Mouse (Mus musculus): ENCODE measurements around the gene Gm20425. TPM values are rescaled to one million over a fixed set of nuclear protein-coding genes. Genes with fewer than 3 reads are reported as not detected.

The Gm20425 gene
- polyA plus RNA-seq, 2 experiments: 0.16 to 1.7 TPM

- peaks cover 0 to 3% of the 10 kb centered on the region in 2 experiments; a peak in 2 of 4 replicates for H3K4me1 ChIP-seq (replicated peaks; ENCODE audit: control insufficient read depth in 2 of 2, insufficient read depth in 2 of 2, low read length in 1 of 2)
- H3K4me2 ChIP-seq (ENCODE audit: low read depth): no peak overlapping the region
- 72% methylated on average over 28 of the region's 28 CpGs for WGBS (ENCODE audit: insufficient replicate concordance)
- H3K9ac ChIP-seq (replicated peaks): no peak overlapping the region
- TF ChIP-seq EP300 (IDR thresholded peaks at IDR 0.05; ENCODE audit: low read depth): no peak
- no peak for TF ChIP-seq CTCF (IDR thresholded peaks at IDR 0.05; ENCODE audit: low read depth)
- no peaks in the 10 kb centered on the region; the same call in 1 of the 2 replicates for H3K36me3 ChIP-seq (replicated peaks; ENCODE audit: control insufficient read depth, insufficient read depth, low read depth)
- H3K9me3 ChIP-seq (ENCODE audit: control insufficient read depth, low read length): no peaks in the 10 kb centered on the region
- no peak overlapping the region for H3K4me3 ChIP-seq (ENCODE audit: insufficient read depth in 1 of 2, low read depth in 2 of 2, low read length in 2 of 2)
- no peaks in the 10 kb centered on the region for H3K27me3 ChIP-seq (ENCODE audit: control insufficient read depth, insufficient read depth, low read length)
- DNase-seq (ENCODE audit: low read depth in 3 of 3, low spot score in 3 of 3) (no peak), ATAC-seq (ENCODE audit: insufficient read depth) (no peak)
- no peak overlapping the region for H3K27ac ChIP-seq
Observed at GRCm38 (mm10) chr9:103212654-103213420, 17.3 kb downstream of the Gm20425 start.

GRCm38 (mm10) chr9:103208802-103209423 is 21.2 kb downstream of the Gm20425 start:
- no peak for ATAC-seq (ENCODE audit: insufficient read depth)
- no peaks in the 10 kb centered on the region for H3K36me3 ChIP-seq (replicated peaks; ENCODE audit: control insufficient read depth, insufficient read depth, low read depth)
- H3K27me3 ChIP-seq (ENCODE audit: control insufficient read depth, insufficient read depth, low read length): no peaks in the 10 kb centered on the region
- DNase-seq (ENCODE audit: low read depth in 3 of 3, low spot score in 3 of 3): no peak
- peaks cover 6 to 13% of the 10 kb centered on the region in 2 experiments; a peak in 3 of 4 replicates for H3K4me1 ChIP-seq (replicated peaks; ENCODE audit: control insufficient read depth in 2 of 2, insufficient read depth in 2 of 2, low read length in 1 of 2)
- no peak overlapping the region for H3K4me2 ChIP-seq (ENCODE audit: low read depth)
- no peak overlapping the region for H3K9ac ChIP-seq (replicated peaks)
- no peak overlapping the region for H3K4me3 ChIP-seq (ENCODE audit: insufficient read depth in 1 of 2, low read depth in 2 of 2, low read length in 2 of 2)
- WGBS (ENCODE audit: insufficient replicate concordance): 53% methylated on average over 6 of the region's 6 CpGs
- H3K27ac ChIP-seq: no peak overlapping the region
- H3K9me3 ChIP-seq (ENCODE audit: control insufficient read depth, low read length): no peaks in the 10 kb centered on the region
- TF ChIP-seq EP300 (IDR thresholded peaks at IDR 0.05; ENCODE audit: low read depth) (no peak), CTCF (IDR thresholded peaks at IDR 0.05; ENCODE audit: low read depth) (no peak)

- Histone ChIP-seq H3K4me3 (ENCODE audit: insufficient read depth in 1 of 2, low read depth in 2 of 2, low read length in 2 of 2) (no peak overlapping the region), H3K4me1 (replicated peaks; ENCODE audit: control insufficient read depth in 2 of 2, insufficient read depth in 2 of 2, low read length in 1 of 2) (peaks cover 6 to 13% of the 10 kb centered on the region in 2 experiments; a peak in 3 of 4 replicates), H3K9me3 (ENCODE audit: control insufficient read depth, low read length) (no peaks in the 10 kb centered on the region), H3K9ac (replicated peaks) (no peak overlapping the region), H3K27ac (no peak overlapping the region), H3K36me3 (replicated peaks; ENCODE audit: control insufficient read depth, insufficient read depth, low read depth) (no peaks in the 10 kb centered on the region), H3K27me3 (ENCODE audit: control insufficient read depth, insufficient read depth, low read length) (no peaks in the 10 kb centered on the region), H3K4me2 (ENCODE audit: low read depth) (peak overlapping the region; percentile 48)
- ATAC-seq (ENCODE audit: insufficient read depth) (peak; percentile 68), DNase-seq (ENCODE audit: low read depth in 3 of 3, low spot score in 3 of 3) (peak; percentile 64 to 74 (median 65))
- 9% methylated on average over 16 of the region's 16 CpGs for WGBS (ENCODE audit: insufficient replicate concordance)
- TF ChIP-seq EP300 (IDR thresholded peaks at IDR 0.05; ENCODE audit: low read depth) (no peak), CTCF (IDR thresholded peaks at IDR 0.05; ENCODE audit: low read depth) (peak; percentile 97)
Observed at GRCm38 (mm10) chr9:103207846-103208245, 22.3 kb downstream of the Gm20425 start.

GRCm38 (mm10) chr9:103205786-103206185 is 24.3 kb downstream of the Gm20425 start:
- H3K4me1 ChIP-seq (replicated peaks; ENCODE audit: control insufficient read depth in 2 of 2, insufficient read depth in 2 of 2, low read length in 1 of 2): peaks cover 6 to 13% of the 10 kb centered on the region in 2 experiments; a peak in 3 of 4 replicates
- no peak overlapping the region for H3K4me3 ChIP-seq (ENCODE audit: insufficient read depth in 1 of 2, low read depth in 2 of 2, low read length in 2 of 2)
- H3K36me3 ChIP-seq (replicated peaks; ENCODE audit: control insufficient read depth, insufficient read depth, low read depth): no peaks in the 10 kb centered on the region
- H3K9ac ChIP-seq (replicated peaks): no peak overlapping the region
- WGBS (ENCODE audit: insufficient replicate concordance): 60% methylated on average over 5 of the region's 5 CpGs
- no peak for TF ChIP-seq EP300 (IDR thresholded peaks at IDR 0.05; ENCODE audit: low read depth)
- TF ChIP-seq CTCF (IDR thresholded peaks at IDR 0.05; ENCODE audit: low read depth): no peak
- H3K9me3 ChIP-seq (ENCODE audit: control insufficient read depth, low read length): no peaks in the 10 kb centered on the region
- DNase-seq (ENCODE audit: low read depth in 3 of 3, low spot score in 3 of 3): no peak
- ATAC-seq (ENCODE audit: insufficient read depth): peak; percentile 10; the same call in 1 of the 2 replicates
- H3K4me2 ChIP-seq (ENCODE audit: low read depth): no peak overlapping the region
- H3K27ac ChIP-seq: peak overlapping the region; percentile 2; the same call in 1 of the 2 replicates
- no peaks in the 10 kb centered on the region for H3K27me3 ChIP-seq (ENCODE audit: control insufficient read depth, insufficient read depth, low read length)
